ENCODE assay signal across 9 mouse cellular contexts in the genomic region with DNA sequence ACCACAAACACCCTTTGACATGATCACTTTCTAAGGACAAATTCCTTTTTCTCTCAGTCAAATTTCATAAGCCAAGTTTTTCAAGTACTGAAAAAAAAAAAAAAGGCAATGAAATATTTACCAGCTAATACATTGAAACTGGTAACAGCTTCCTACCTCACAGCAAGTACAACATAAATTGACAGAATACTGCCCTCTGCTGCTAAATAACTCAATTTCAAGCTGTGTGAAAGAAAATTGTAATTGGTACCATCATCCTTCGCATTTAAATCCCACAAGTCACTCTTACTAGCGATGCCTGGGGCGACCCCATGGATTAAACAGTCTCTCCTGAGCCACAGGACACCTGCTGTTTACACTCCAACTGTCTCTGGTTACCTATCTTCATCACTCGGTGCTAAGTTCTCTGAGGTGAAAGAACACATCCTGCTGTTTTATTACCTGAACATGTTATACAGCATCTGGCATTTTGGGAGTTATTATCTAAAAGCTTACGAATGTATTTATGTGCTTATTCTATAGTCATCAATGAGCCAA.
A peak's percentile ranks its signal among the peaks of the same experiment; 100 is the strongest.
DNase-seq lines count a peak whose midpoint lies in the region; ATAC-seq and TF ChIP-seq lines count a peak whose summit lies in the region.
"Had no signal": no experiment of that assay in that cellular context is flagged by ENCODE, and none has a peak within 500 bp of the region (broad histone marks: within the 10 kb centered on the region; RNA-seq: fewer than 3 reads in every experiment).

No protein-coding gene starts in this region.

- no peak overlapping the region for H3K9ac ChIP-seq in intestine, postnatal 0 days (ENCODE audit: low read depth, low read length)
- H3K9ac ChIP-seq in intestine, embryonic 16.5 days (ENCODE audit: low read depth, low read length): no peak overlapping the region
- H3K9ac ChIP-seq in CH12.LX (ENCODE audit: insufficient read depth, low read depth): no peak overlapping the region
- H3K9ac ChIP-seq in MEL (ENCODE audit: control insufficient read depth, low read depth, low read length, poor library complexity, severe bottlenecking): no peak overlapping the region
- no peak overlapping the region for H3K9ac ChIP-seq in forebrain, embryonic 15.5 days (replicated peaks)
- H3K9ac ChIP-seq: liver, embryonic 12.5 days had no signal

- H3K4me1 ChIP-seq in intestine, postnatal 0 days (replicated peaks; ENCODE audit: control insufficient read depth, insufficient read depth, low read length): no peaks in the 10 kb centered on the region
- no peaks in the 10 kb centered on the region for H3K4me1 ChIP-seq in intestine, embryonic 16.5 days (ENCODE audit: control insufficient read depth, insufficient read depth, low read length)
- H3K4me1 ChIP-seq in CH12.LX (ENCODE audit: control insufficient read depth in 1 of 2, insufficient read depth in 2 of 2) (peaks cover 0 to 6% of the 10 kb centered on the region in 2 experiments; a peak in 1 of 4 replicates), MEL (ENCODE audit: control insufficient read depth in 1 of 2, insufficient read depth in 2 of 2, low read length in 2 of 2) (no peaks in the 10 kb centered on the region)
- H3K4me1 ChIP-seq in forebrain, embryonic 15.5 days: no peaks in the 10 kb centered on the region
- no peaks in the 10 kb centered on the region for H3K4me1 ChIP-seq in thymus, adult 2 months (replicated peaks; ENCODE audit: control insufficient read depth, insufficient read depth, low read length)
- H3K4me1 ChIP-seq: liver, embryonic 12.5 days had no signal

- TF ChIP-seq POLR2A in CH12.LX (IDR thresholded peaks at IDR 0.05; ENCODE audit: low read depth, low read length) (no peak), MEL (IDR thresholded peaks at IDR 0.05; ENCODE audit: control insufficient read depth in 1 of 2, insufficient read depth in 1 of 2, low read depth in 1 of 2, low read length in 2 of 2, poor library complexity in 1 of 2) (no peak)
- TF ChIP-seq POLR2A in thymus, adult 2 months (IDR thresholded peaks at IDR 0.05; ENCODE audit: control insufficient read depth, extremely low read depth, insufficient read depth, low read length, poor library complexity): no peak

- TF ChIP-seq RAD21 in CH12.LX (IDR thresholded peaks at IDR 0.05; ENCODE audit: low read depth, low read length) (peak; percentile 48), MEL (IDR thresholded peaks at IDR 0.05; ENCODE audit: low read depth, low read length) (peak; percentile 38)

- dilution Hi-C loops in CH12.LX (cut with MboI; ENCODE audit: extremely low pct_ligation_motif_present, extremely low pct_unique_long_range_greater_than_20kb, low sequenced_read_pairs): no loop called here

- 44% methylated on average over 5 of the region's 5 CpGs for WGBS in intestine, postnatal 0 days
- 40% methylated on average over 5 of the region's 5 CpGs for WGBS in intestine, embryonic 16.5 days
- 39% methylated on average over 5 of the region's 5 CpGs for WGBS in forebrain, embryonic 15.5 days
- WGBS in thymus, adult 2 months: 60% methylated on average over 5 of the region's 5 CpGs

- no peaks in the 10 kb centered on the region for H3K36me3 ChIP-seq in intestine, postnatal 0 days (ENCODE audit: control insufficient read depth, insufficient read depth)
- no peaks in the 10 kb centered on the region for H3K36me3 ChIP-seq in intestine, embryonic 16.5 days (ENCODE audit: control insufficient read depth, insufficient read depth, low read length)
- H3K36me3 ChIP-seq in CH12.LX (replicated peaks in 1 of 2; ENCODE audit: control insufficient read depth in 1 of 2, insufficient read depth in 1 of 2, low read length in 1 of 2): no peaks in the 10 kb centered on the region
- H3K36me3 ChIP-seq in MEL (ENCODE audit: control insufficient read depth in 1 of 2, insufficient read depth in 2 of 2, low read length in 2 of 2): no peaks in the 10 kb centered on the region
- peaks cover 7% of the 10 kb centered on the region; the same call in 1 of the 2 replicates for H3K36me3 ChIP-seq in forebrain, embryonic 15.5 days
- H3K36me3 ChIP-seq in thymus, adult 2 months (ENCODE audit: control insufficient read depth, insufficient read depth, low read length): no peaks in the 10 kb centered on the region
- H3K36me3 ChIP-seq: liver, embryonic 12.5 days had no signal

- H3K27me3 ChIP-seq in intestine, postnatal 0 days (replicated peaks; ENCODE audit: control insufficient read depth, insufficient read depth, low read length): no peaks in the 10 kb centered on the region
- no peaks in the 10 kb centered on the region for H3K27me3 ChIP-seq in intestine, embryonic 16.5 days (replicated peaks; ENCODE audit: control insufficient read depth, insufficient read depth, low read length)
- H3K27me3 ChIP-seq in CH12.LX (replicated peaks) (no peaks in the 10 kb centered on the region), MEL (ENCODE audit: control insufficient read depth in 1 of 2, insufficient read depth in 2 of 2, low read length in 2 of 2) (peaks cover 0 to 2% of the 10 kb centered on the region in 2 experiments; a peak in 3 of 4 replicates)
- no peaks in the 10 kb centered on the region for H3K27me3 ChIP-seq in forebrain, embryonic 15.5 days
- H3K27me3 ChIP-seq in thymus, adult 2 months (ENCODE audit: control insufficient read depth, insufficient read depth, low read length): no peaks in the 10 kb centered on the region
- H3K27me3 ChIP-seq: liver, embryonic 12.5 days had no signal

- no peak overlapping the region for H3K4me3 ChIP-seq in intestine, postnatal 0 days (ENCODE audit: low read depth, low read length)
- no peak overlapping the region for H3K4me3 ChIP-seq in intestine, embryonic 16.5 days (ENCODE audit: low read length)
- no peak overlapping the region for H3K4me3 ChIP-seq in CH12.LX (replicated peaks in 1 of 3; ENCODE audit: low read depth in 2 of 3, low read length in 2 of 3, poor library complexity in 1 of 3)
- H3K4me3 ChIP-seq in MEL (ENCODE audit: control insufficient read depth in 1 of 2, insufficient read depth in 1 of 2, low read depth in 2 of 2, low read length in 2 of 2): no peak overlapping the region
- no peak overlapping the region for H3K4me3 ChIP-seq in forebrain, embryonic 15.5 days
- no peak overlapping the region for H3K4me3 ChIP-seq in thymus, adult 2 months (ENCODE audit: control insufficient read depth, insufficient read depth, low read length)
- H3K4me3 ChIP-seq: liver, embryonic 12.5 days had no signal

- peak; percentile 47; the same call in 1 of the 2 replicates for TF ChIP-seq CTCF in intestine, postnatal 0 days (IDR thresholded peaks at IDR 0.05; ENCODE audit: low read depth)
- peak in 1 of 2 experiments; percentile 55; a peak in 2 of 4 replicates for TF ChIP-seq CTCF in CH12.LX (conservative IDR thresholded peaks at IDR 0.05 in 1 of 2, IDR thresholded peaks at IDR 0.05 in 1 of 2; ENCODE audit: low read depth in 2 of 2, low read length in 2 of 2)
- peak in 1 of 3 experiments; percentile 40; a peak in 3 of 6 replicates for TF ChIP-seq CTCF in MEL (IDR thresholded peaks at IDR 0.05 in 2 of 3, conservative IDR thresholded peaks at IDR 0.05 in 1 of 3; ENCODE audit: control insufficient read depth in 1 of 3, insufficient read depth in 1 of 3, low read depth in 2 of 3, low read length in 3 of 3, poor library complexity in 1 of 3, severe bottlenecking in 1 of 3)
- TF ChIP-seq CTCF in thymus, adult 2 months (IDR thresholded peaks at IDR 0.05; ENCODE audit: borderline replicate concordance, control insufficient read depth, extremely low read depth, insufficient read depth, low read length, poor library complexity): no peak

- in situ Hi-C loops in CH12.LX (cut with MboI; ENCODE audit: low pct_ligation_motif_present, low pct_unique_long_range_greater_than_20kb, low sequenced_read_pairs): no loop called here

- no peak overlapping the region for H3K27ac ChIP-seq in intestine, postnatal 0 days (ENCODE audit: low read depth, low read length)
- no peak overlapping the region for H3K27ac ChIP-seq in intestine, embryonic 16.5 days (ENCODE audit: low read length)
- H3K27ac ChIP-seq in CH12.LX (ENCODE audit: insufficient read depth, low read depth) (no peak overlapping the region), MEL (ENCODE audit: control insufficient read depth, low read depth, low read length) (no peak overlapping the region)
- H3K27ac ChIP-seq in forebrain, embryonic 15.5 days (replicated peaks): no peak overlapping the region
- no peak overlapping the region for H3K27ac ChIP-seq in thymus, adult 2 months (ENCODE audit: control insufficient read depth, insufficient read depth, low read length)
- H3K27ac ChIP-seq: liver, embryonic 12.5 days had no signal

- no peak overlapping the region for H3K4me2 ChIP-seq in intestine, postnatal 0 days (replicated peaks; ENCODE audit: low read depth)
- no peak overlapping the region for H3K4me2 ChIP-seq in intestine, embryonic 16.5 days (ENCODE audit: low read depth, low read length)
- 0 out of 2 replicates have a peak overlapping the region, but pooled peaks have one; percentile 22 for H3K4me2 ChIP-seq in CH12.LX (ENCODE audit: insufficient read depth, low read depth, poor library complexity, severe bottlenecking)
- no peak overlapping the region for H3K4me2 ChIP-seq in forebrain, embryonic 15.5 days (replicated peaks)
- H3K4me2 ChIP-seq: liver, embryonic 12.5 days had no signal

- no peak for TF ChIP-seq EP300 in CH12.LX (IDR thresholded peaks at IDR 0.05; ENCODE audit: low read length)
- TF ChIP-seq EP300 in MEL (IDR thresholded peaks at IDR 0.05; ENCODE audit: low read depth in 1 of 2, low read length in 2 of 2): no peak

- no peaks in the 10 kb centered on the region for H3K9me3 ChIP-seq in intestine, postnatal 0 days (ENCODE audit: control insufficient read depth)
- no peaks in the 10 kb centered on the region for H3K9me3 ChIP-seq in intestine, embryonic 16.5 days (ENCODE audit: control insufficient read depth, low read length)
- H3K9me3 ChIP-seq in CH12.LX (replicated peaks; ENCODE audit: low read length) (no peaks in the 10 kb centered on the region), MEL (replicated peaks; ENCODE audit: insufficient read depth, low read length) (no peaks in the 10 kb centered on the region)
- H3K9me3 ChIP-seq in forebrain, embryonic 15.5 days: no peaks in the 10 kb centered on the region
- H3K9me3 ChIP-seq: liver, embryonic 12.5 days had no signal

- peak; percentile 18 for DNase-seq in CH12.LX (ENCODE audit: extremely low read depth)
- DNase-seq in MEL (ENCODE audit: low read depth, low spot score): peak; percentile 16
- no peak for DNase-seq in thymus, adult 2 months
- no peak for DNase-seq in adrenal gland, postnatal 25 days
- DNase-seq: kidney, adult 18-20 months had no signal

- ATAC-seq in intestine, postnatal 0 days: no peak
- no peak for ATAC-seq in intestine, embryonic 16.5 days
- peak; percentile 55 for ATAC-seq in forebrain, embryonic 15.5 days (replicated peaks)
- ATAC-seq: liver, embryonic 12.5 days had no signal

- no peaks in the 10 kb centered on the region for H3K79me2 ChIP-seq in CH12.LX (replicated peaks; ENCODE audit: control insufficient read depth, extremely low read depth, insufficient read depth, poor library complexity, severe bottlenecking)
- H3K79me2 ChIP-seq in MEL (ENCODE audit: control insufficient read depth, insufficient read depth, low read length, poor library complexity): no peaks in the 10 kb centered on the region

TF ChIP-seq in CH12.LX, 34 proteins besides CTCF, POLR2A, EP300 and RAD21 (continues in another document):
- TF ChIP-seq ZNF384 (IDR thresholded peaks at IDR 0.05; ENCODE audit: low read depth, low read length): peak; percentile 63

TF ChIP-seq in MEL, 35 proteins besides CTCF, POLR2A, EP300 and RAD21 (continues in another document):
- TF ChIP-seq POLR2AphosphoS2 (IDR thresholded peaks at IDR 0.05; ENCODE audit: low read length): no peak

Comparison
In these comparisons a context has a peak if more than half of its experiments do, and no peak if none do; other contexts are left out.
1. DNase-seq: peak in CH12.LX (single experiment) and MEL (single experiment); none in thymus, adult 2 months (single experiment) and adrenal gland, postnatal 25 days (single experiment).